Mouse (Mus musculus) mesoderm, embryonic 11.5 days (tissue): ENCODE measurements around the gene Prr9.

Source experiments
- DNase-seq: peaks from one replicate; pipeline ENCODE4 v3.0.0-alpha.2; 2012; ENCODE audit warnings: low read depth, low spot score

Prr9 gene

DNA sequence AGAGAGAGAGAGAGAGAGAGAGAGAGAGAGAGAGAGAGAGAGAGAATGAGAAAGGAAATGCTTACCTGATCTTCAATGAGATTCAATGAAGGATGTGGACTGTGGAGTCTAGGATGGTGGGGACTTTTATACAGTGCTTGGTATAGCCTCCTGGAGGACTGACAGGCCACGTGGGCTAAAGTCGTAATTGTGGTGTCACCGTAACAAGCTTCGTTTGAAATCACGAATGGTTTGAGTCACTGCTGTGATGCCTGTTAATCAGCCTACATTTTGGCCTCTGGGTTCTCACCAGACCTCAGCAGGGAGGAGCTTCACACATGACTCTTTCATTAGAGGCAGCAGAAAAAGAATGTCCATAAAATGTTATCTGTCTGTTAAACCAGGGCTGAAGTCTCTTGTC is at the start of gene Prr9:
Gene Prr9, minus strand, starts transcription at position 101 of the 400 bp plus-strand sequence.
- DNase-seq, result no peak

DNA sequence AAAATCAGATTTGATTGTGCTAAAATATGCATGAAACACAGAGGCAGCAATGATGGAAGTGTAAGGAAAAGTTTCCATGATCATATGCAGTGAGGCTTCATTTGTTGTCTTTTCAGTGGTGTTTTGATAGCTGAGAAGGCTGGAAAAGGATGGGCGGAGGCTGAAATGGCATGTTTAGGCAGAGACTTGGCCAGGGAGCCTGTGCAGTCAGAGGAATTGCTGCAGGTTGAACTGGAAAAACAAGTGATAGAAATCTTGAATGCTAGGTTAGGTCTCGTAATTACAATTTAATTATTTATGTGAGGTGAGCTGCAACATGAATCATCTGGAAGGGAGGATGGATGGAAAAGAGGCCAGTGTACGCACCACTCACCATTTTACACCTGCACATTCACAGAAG is 46.1 kb upstream of the Prr9 start:
- no peak for DNase-seq

DNA sequence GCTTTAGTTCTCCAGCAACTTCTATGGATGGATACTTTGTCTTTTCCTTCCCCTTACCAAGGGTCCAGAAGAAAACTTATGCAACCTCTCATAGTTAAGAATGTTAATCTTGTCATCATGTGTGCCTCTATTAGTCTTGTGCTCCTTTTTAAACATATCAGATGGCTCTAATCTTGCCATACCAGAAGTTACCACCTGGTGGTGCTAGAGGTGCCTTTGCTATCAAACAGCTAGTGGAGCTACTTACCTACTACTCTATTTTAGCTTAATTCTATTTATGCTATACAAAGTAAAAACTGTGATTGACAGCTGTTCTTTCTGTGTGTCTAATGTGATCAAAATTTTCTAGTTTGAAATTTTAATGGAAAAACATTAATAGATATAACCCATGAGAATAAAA is 29.6 kb upstream of the Prr9 start:
- peak; percentile 68 for DNase-seq

DNA sequence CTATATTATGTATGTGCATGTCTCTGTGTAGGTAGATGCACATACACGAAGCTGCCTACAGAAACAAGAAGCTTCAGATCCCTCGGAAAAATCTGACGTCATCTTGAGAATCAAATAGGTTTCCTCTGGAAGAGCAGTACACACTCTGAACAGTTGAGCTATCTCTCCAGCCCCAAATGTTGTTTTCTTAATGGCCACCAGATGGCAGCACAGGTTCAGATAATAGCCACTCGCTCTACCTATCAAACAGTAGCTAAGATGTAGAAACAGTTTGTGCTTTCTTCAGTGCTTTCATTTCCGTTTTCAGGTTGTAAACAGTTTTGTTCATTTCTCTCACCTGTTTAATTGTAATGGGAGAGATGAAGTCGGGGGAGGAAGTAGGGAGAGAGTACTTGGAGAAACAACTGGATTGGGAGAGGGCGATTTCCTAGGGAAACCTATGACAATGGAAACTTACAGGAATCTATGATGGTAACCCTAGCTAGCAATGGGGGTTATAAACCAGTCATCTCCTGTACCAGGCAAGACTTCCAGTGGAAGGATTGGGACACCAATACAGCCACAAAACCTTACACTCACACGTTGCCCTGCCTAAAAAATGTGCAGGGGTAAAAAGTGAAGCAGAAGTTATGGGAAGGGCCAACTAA is 27.0 kb upstream of the Prr9 start:
- peak; percentile 75 for DNase-seq

DNA sequence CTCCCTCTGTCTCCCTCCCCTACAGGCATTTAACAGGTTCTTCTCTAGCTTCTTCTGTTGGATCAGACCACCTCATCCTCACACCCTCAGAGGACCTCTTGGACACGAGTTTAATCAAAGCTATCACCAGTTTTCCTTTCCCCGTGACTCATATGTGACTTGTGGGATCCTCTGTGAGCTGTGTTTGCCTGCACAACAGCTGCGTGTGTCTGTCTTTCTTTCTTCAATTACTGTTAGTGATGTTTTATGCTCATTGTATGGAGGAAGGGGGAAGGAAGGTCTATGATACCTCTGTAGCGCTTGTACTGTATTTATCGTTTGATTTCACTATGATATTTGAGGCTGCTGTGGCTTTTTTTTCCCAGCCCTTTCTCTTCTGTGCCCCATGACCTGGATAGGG is 24.2 kb upstream of the Prr9 start:
- DNase-seq, result no peak

DNA sequence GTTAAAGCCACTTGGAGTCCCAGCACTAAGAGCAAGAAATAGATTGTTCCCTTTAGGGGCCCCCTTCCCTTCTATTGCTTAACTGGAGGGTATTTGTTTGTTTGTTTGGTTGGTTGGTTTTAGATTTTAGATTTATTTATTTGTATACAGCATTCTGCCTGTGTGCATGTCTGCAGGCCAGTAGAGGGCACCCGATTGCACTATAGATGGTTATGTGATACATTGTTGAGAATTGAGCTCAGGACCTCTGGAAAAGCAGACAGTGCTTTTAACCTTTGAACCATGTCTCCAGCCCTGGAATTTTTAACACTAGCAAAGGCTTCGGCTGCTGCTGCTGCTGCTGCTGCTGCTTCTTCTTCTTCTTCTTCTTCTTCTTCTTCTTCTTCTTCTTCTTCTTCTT is 23.7 kb upstream of the Prr9 start:
- no peak for DNase-seq

DNA sequence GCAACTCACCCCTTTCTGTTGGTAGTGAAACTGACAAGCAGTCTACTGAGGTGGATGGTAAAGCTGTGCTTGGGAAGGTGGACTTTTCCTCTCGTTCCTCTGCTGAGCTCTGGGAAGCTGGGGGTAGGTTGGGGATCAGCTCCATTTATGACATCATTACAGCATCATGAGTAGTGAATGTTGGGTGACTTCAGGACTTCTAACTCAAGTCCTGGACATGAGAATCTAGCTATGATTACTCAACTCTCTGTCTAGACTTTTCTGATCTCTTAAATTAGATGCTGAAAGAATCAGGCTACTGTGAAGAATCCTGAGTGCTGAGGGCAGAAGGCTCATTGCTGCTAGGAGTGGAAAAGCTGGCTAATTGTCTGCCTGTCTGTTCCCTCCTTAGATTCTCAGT is 18.9 kb upstream of the Prr9 start, which contains the start of gene Lelp1:
Gene Lelp1, minus strand, starts transcription at position 101 of the 400 bp plus-strand sequence.
- DNase-seq, result no peak

DNA sequence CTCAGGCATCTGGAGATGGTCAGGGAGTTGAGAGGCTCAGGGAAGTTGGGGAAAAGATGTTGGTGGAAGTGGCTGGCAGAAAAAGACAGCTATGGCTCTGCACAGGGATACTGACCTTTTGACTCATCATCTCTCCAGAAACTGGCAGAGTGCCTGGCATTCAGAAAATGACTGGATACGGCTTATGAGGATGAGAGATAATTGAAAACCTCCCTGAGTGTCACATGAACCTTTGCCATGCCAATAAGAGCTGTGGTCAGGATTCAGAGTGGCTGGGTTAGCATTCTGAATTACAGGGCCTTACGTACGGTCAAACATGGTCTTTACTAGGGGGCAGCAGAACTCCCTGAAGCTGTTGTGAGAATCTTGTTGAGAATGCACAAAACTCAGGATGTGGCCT is 2.8 kb downstream of the Prr9 start:
- no peak for DNase-seq

DNA sequence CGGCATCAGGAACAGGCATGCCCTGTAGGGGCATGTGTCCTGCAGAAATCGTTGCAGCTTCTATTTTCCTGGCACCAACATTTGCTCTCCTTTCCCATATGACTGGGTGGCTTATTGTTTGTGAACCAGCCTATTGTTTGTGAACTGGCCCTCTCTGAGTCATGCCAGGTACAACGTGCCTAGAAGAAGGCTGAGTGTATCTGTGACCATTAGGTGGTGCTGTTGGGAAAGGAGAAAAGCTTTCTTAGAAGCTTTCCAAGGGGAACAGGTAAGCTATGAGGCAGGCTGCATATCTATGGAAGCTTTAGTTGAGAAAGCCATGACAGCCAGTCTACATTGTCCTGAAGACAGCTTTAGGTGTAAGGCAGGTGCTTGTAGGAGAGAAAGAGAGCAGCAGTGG is 5.8 kb downstream of the Prr9 start:
- DNase-seq, result peak; percentile 16

DNA sequence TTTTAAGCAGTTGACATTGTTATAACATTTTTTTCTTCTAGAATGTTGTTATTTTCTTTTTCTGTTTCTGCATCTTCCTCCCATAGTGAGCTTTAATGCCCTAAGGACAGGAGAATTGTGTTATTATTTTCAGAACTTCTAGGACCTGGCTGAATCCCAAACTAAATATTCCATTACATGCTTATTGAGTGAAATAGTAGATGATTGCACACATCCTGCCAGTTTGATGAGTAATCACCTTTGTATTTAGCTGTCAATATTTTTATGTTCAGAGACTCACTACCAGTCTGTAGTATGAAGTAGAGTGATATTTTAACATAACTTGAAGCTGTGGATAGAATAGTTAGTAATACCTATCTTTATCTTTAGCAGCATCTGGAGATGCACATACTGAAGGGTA is 12.2 kb downstream of the Prr9 start:
- no peak for DNase-seq

DNA sequence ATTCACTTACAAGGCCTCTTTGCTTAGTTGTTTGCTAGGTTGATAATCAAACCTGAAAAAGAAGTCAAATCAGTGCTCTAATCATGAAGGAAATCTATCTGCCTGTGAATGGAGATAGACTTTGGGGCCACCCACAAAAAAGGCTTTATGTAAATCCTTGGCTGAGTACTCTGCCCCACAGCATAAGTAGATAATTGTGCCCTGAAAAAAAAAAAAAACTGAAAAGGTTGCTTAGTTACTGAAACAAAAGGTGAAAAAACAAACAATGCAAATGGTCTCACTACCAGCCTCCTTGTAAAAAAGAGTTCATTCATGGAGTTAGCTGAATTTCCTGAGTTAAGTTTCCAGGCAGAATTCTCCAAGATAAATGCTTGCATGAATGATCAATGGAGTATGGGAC is 13.0 kb downstream of the Prr9 start:
- DNase-seq, result peak; percentile 1

DNA sequence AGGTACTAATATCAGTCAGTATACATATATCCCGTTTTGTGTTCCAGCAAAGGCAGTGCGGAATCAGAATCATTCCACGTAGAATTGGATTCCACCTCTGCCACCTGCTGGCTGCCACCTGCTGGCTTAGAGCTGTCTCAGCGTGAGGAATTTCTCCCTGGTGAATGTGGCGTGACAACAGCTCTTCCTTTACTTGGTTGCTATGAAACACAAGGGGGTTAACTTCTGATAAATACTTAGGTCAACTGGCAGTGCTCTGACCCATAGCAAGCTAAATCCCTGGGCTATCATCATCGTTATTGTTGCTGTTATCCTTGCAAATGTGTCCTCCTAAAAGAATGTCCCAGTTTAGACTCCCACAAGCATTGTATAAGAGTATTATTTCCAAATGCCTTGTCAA is 17.2 kb downstream of the Prr9 start:
- DNase-seq, result peak; percentile 69

DNA sequence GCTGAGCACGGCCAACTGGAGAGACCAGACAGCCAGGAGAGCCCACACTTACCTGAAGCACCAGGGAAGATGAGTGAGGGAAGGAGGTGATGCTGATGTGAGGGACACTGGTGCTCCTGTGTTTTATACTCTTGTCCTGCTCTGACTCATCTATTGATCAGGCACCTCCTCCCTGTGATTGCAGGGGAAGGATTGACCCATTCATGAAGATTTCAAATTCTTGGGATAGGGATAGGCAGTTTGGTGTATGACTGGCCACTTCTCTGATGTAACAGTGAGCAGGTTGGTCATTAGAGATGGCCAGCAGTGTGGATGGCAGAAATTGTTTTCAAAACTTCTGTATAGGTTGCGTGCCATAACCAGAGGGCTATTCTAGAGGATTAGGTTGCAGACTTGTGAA is 40.7 kb downstream of the Prr9 start, which contains the start of gene Lor:
Gene Lor, minus strand, starts transcription at position 101 of the 400 bp plus-strand sequence.
- DNase-seq, result no peak

DNA sequence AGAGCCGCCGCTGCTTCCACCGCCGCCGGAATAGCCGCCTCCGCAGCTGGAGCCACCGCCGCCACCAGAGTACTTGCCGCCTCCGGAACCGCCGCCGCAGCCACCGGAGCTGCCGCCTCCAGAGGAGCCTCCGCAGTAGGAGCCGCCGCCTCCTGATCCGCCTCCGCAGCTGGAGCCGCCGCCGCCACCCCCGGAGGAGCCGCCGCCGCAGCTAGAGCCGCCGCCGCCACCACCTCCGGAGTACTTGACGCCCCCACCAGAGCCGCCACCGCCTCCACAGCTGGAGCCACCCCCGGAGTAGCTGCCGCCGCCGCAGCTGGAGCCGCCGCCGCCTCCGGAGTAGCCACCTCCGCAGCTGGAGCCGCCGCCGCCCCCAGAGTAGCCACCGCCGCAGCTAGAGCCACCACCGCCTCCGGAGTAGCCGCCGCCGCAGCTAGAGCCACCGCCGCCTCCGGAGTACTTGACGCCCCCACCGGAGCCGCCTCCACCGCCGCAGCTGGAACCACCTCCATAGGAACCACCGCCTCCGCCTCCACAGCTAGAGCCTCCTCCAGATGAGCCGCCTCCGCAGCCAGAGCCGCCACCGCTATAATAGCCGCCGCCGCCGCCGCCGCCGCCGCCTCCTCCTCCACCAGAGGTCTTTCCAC is 42.3 kb downstream of the Prr9 start:
- DNase-seq, result peak; percentile 38

DNA sequence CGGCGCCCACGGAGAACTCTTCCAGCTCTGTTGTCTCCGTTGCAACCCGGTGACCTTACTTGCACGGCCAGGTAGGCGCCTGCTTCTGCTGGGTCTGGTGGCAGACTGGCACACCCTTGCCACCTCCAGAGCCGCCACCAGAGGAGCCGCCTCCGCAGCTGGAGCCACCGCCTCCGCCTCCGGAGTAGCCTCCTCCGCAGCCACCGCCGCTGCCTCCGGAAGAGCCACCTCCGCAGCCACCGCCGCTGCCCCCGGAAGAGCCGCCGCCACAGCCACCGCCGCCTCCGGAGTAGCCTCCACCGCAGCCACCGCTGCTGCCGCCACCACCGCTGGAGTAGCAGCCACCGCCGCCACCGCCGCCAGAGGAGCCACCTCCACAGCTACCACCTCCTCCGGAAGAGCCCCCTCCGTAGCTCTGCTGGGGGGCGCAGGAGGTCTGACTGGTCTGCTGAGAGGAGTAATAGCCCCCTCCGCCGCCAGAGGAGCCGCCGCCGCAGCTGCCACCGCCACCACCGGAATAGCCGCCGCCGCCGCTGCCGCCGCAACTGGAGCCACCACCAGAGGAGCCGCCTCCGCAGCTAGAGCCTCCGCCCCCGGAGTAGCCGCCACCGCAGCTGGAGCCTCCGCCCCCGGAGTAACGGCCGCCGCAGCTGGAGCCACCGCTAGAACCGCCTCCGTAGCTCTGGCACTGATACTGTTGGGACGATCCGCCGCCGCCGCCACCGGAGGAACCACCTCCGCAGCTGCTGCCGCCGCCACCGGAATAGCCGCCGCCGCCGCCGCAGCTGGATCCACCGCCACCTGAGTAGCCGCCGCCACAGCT is 43.1 kb downstream of the Prr9 start:
- peak; percentile 53 for DNase-seq
